Mouse (Mus musculus): ENCODE measurements at regions not wholly inside any gene's neighbourhood (a gene's known extent, or its start where the extent isn't known, plus 50 kb on each side); places are given as distances from the start of the nearest gene placed in this dataset.

DNA sequence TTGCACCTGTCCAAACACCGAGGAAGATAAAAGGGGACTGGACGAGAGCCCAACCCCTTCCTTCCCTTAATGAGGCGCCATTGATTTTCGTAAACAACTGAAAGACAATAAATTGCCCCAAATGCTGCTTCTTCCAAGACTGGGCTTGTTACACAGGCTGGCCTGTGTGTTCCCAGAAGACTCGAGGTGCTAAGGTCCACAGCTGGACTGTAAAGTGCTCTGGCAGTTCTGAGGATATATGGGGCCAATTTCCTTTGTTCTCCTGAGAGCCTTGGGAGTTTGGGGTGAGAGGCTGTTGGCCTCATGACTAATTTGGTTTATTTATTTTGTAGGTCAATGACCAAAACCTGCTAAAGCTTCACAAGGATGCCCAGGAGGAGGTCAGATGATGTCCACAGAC is 377.3 kb upstream of the Prickle1 start:
- DNase-seq (ENCODE audit: low spot score in 2 of 2), result no peak

DNA sequence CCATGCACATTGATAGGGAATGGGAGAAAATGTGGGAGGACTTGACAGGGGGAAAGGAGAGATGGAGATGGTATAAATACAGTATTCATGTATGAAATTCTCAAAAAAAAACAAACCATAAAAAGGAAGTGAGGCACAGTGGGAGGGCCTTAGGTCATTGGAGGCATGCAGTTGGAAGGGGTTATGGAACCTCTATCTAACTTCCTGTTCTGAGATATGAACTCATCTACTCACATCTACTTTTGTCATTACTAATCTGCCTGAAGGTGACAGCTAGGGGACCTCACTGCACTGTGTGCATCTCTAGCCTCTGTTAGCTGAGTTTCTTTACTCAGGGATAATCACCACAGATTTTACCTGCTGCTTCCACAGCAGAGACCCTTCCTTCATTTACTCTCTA is 366.3 kb upstream of the Prickle1 start:
- DNase-seq (ENCODE audit: low spot score in 2 of 2), result no peak

DNA sequence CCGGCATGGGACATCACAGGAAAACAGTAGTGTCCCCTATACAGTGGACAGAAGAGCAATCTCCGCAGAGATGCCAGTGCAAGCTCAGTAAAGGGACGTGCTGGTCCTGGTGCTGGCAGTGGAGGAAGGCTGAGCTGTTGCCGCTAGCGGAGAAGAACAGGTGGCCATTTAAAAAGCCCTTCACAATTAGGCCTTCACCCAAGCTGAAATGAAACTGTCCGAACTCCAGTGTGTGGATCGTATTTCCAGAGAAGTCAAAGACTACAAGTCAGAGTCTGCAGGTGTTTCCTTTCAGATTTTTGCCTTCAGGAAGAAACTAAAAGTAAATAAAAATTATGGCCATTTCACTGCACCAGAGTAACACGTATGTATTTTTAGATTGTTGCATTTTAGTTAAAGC is 364.2 kb upstream of the Prickle1 start:
- peak in 1 of 2 experiments; percentile 5 for DNase-seq (ENCODE audit: low spot score in 2 of 2)

DNA sequence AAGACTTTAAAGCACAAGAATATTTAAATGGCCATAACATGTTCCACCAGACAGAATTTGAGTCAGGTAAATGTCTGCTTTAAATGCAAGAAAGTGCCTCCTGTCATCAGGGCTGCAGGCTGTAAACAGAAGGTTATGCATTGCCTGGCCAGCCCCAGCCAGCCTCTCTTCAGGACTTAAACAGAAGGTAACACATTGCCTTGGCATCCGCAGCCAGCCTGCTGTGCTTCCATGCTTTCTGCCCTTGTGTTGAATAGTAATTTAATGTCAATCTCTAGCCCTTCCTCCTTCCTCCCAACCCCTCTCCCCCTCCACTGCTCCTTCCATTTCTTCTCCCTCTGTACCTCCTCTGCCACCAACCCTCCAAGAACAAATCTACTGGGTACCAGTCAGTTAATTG is 362.4 kb upstream of the Prickle1 start:
- no peak for DNase-seq (ENCODE audit: low spot score in 2 of 2)

DNA sequence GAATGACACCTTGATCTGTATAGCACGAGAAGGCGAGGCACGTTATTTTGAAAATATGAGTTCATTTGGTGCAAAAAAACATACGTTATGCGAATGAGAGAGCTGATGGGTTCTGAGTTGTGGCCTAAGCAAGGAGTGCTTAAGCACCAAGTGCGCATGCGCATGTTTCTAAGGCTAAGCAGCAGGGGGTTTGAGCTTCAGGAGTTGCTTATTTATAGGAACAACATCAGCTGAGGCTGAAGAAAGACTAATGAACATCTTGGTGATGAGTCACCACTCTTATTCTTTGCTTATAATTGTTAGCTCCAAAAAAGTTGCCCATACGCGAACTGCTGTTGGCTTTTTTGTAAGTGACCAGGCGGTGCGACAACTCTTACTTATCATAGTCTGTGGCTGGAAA is 361.1 kb upstream of the Prickle1 start:
- peak; percentile 44 to 46 for DNase-seq (ENCODE audit: low spot score in 2 of 2)

DNA sequence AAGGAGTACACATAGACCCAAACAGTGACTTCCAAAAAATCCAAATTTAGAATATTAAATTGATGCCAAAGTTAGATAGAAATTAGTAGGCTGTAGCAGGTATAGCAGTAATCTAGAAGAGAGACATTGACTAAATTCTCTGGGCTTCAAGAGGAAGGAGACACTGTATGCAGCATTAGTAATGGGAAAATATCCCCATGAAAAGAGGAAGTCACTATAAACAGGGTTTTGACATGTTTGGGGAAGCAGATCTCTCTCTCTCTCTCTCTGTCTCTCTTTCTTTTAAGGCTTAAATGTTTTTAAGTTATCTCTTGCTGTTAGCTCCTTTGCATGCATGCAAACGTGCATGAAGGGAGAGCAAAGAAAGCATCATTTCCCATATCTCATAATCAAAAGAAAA is 357.9 kb upstream of the Prickle1 start:
- no peak for DNase-seq (ENCODE audit: low spot score in 2 of 2)

DNA sequence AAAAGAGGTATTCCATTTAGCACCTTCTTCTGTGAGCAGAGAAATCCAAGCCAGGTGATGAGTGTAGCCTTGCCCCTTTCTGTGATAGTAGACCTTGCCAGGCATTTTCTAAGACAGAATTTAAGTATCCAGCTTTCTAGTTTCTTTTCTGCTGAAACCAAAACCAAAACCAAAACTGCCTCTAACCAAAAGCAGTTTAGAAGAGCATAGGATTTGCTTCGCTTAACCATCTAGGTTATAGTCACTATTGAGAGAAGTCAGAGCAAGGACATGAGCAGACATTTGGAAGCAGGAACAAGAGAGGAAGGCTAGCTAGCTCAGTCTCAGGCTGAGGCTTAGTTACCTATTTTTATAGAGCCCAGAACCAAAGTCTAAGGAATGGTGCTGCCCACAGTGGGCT is 354.8 kb upstream of the Prickle1 start:
- no peak for DNase-seq (ENCODE audit: low spot score in 2 of 2)

DNA sequence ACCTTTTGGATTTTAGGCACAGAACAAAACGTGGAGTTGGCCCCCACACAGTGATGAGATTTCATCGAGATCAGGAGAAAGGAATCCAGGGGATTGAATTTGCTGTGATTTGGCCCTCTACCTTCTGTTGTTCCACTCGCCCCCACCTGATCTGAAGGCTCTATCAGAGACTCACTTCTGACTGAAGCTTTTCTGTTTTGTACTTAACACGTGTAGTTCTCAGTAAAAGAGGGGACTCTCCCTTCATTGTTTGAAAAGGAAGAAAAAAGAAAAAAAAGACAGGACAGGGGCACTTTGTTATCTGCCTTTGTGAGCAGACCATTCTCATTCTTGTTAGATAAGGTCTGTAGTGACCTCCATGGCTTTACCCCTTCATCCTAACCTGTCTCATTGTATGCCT is 353.2 kb upstream of the Prickle1 start:
- no peak for DNase-seq (ENCODE audit: low spot score in 2 of 2)

DNA sequence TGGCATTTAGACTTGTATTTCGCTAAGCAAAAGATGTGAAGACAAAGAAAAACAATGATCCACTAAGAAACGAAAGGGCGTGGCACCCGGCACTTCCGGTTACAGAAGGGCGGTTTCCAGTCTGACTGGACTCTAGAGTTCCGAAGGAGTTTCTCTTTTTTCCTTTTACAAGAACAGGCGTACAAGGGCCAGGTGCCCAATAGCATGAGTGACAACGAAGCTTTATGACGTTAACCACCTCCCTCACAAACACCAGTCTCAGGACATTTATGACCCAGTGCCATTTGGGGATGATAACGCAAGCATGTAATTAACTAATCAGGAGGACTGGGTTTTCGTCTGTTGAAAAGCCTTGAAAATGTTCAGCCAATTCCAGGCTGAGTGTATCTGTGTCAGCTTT is 347.9 kb upstream of the Prickle1 start:
- no peak for DNase-seq (ENCODE audit: low spot score in 2 of 2)

DNA sequence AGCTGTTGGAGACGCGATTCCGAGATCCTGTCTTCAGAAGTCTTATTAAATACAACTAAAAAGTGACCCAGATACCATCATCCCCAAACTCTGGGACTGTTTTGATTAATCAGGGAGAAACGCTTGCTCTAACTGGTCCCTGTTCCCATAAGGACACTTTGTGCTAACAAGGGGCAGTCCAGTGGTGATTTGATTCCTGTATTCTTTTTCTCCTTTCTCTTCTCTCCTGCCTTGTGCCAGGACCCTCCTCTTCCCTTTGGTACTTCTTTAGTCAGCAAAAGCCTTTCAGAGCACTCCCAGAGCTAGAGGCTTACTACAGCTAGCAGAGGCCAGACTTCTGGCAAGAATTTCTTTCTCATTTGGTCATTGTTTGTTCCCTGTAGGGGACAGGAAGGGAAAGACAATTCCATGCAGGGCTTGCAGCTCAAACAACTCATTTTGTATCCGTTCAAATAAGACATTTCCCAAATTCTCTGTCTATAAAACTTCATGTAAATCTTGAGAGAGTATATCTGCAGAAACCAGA is 337.3 kb upstream of the Prickle1 start:
- no peak for DNase-seq (ENCODE audit: low spot score in 2 of 2)

DNA sequence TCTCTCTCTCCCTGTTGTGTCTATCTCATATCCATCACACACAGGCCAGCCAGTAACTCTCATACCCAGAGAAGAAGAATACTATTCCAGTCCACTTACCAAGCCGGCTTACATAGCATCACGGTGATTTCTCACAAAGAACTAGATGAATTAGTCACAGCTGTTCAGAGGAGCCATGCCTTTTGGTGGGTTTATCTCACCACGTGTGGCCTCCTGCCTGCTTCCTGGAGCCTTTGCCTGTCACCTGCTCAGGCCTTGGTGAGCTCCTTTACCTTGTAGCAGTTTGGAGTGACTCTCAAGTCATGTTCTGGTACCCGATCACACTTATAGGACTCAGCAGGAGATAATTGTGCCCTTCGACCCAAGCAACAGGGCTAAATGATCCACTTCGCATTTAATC is 331.2 kb upstream of the Prickle1 start:
- DNase-seq (ENCODE audit: low spot score in 2 of 2), result no peak

DNA sequence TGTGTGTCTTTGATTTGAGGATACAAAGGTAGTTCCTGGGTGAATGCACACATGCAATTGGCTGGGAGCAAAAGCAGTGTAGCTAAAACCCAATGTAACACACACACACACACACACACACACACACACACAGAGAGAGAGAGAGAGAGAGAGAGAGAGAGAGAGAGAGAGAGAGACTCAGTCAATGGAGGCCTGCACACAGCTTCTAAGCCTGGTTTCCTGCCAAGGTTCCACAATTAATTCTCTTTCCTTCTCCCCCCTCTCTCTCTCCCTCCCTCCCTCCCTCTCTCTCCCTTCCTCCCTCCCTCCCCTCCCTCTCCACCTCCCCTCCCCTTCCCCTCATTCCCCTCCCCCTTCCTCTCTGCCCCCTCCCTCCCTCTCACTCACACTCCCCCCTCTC is 330.6 kb upstream of the Prickle1 start:
- no peak for DNase-seq (ENCODE audit: low spot score in 2 of 2)

DNA sequence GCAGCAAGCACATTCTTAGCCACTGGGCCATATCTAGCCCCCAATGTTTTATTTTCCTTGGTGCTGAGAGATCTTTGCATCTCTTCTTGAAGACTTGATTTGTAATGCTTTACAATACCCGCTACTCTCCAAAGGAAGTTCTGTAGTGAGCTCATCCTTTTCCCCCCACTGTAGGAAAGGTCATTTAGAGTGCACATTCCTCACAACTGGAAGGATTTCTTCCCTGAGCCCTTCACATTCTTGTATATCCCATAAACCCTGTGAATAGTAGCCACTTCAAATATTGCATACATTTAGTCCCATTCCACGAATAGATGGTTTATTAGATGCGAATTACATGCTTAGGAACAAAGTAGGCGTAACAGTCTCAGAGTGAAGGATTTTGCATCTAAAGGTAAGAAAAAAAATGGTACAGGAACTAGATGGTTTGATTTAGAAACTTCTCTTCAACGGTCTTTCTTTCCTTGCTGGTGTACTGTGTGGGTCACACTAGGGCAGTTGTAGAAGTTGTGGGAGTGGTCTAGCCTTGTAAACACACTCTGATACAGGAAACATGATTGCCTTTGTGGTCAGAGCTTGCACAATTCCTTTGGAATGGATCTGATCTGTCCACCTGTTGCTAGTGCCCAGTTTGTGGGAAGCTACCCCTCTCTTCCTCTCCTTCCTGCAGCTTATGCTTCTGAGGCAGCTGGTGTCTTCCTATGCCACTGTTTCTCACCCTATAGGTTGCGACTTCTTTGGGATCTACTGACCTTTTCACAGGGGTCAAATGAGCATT is 326.0 kb upstream of the Prickle1 start:
- no peak for DNase-seq (ENCODE audit: low spot score in 2 of 2)

DNA sequence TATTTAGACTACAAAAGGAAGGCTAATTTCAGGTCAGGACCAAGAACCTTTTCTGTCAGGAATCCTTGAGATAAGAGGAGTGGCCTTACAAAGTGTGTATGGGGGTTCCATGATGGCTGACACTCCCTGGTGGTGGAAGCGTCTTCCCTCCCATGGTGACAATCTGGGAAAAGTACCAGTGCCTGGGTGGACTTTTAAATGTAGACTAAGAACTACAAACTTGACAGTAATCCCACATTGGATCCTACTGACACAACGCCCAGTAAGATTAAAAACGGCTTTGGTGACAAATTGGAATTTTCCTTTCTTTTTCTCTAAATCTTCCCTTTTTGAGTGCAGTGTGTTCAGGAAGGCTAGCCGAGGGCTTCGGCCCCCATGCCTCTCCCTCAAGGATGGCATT is 325.3 kb upstream of the Prickle1 start:
- DNase-seq (ENCODE audit: low spot score in 2 of 2), result no peak

DNA sequence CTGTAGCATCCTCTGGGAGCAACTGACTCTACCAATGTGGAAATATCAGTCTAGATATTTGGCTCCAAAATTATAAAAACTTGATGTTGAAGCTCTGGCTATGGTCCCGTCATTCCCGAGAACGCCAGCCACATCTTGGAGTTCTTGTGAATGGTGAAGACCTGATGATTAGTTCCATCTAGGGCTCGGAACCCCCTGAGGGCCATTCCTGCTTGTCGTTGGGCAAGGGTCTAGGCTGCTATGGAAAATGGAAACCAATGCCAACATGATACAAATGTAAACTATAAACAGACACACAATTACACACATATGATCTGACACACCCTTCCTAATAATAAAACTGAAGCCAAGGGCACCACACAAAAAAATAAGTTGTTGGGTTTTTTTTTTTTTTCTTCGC is 323.9 kb upstream of the Prickle1 start:
- no peak for DNase-seq (ENCODE audit: low spot score in 2 of 2)

DNA sequence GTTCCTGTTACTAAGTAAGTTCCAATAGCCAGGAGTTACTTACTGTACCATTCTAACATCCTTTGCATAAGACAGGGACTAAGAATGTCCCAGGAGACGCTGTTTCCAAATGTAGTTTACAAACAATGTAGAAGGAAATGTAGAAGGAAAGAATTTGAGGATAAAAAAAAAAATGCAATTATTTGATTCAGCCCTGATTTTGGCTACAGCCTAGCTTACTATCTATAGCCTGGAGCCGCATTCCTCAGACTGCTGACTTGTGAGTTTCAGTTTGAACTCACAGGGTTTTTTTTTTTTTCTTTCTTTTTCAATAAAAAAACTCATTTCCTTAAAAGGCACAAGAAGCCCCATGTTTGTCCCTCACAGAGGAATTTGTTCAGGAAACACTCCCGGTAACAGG is 321.2 kb upstream of the Prickle1 start:
- DNase-seq (ENCODE audit: low spot score in 2 of 2), result no peak

DNA sequence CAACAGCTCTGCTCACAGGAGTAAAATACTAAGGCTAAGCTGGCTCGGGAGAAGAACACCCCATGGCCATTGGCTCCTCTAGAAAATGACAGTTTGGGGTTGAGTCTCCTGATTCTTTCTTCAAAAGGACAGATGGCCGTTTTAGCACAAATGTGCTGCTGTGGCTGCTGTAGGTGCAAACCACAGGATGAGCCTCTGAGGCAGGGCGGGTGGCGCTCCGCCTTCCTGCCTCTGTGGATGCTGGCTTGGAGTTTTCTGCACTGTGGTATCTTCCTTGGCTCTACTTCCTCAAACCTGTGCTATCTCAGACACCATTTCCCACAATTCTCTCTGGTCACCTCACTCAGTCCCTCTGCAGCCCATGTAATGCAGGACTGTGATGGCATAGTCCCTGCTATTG is 317.8 kb upstream of the Prickle1 start:
- no peak for DNase-seq (ENCODE audit: low spot score in 2 of 2)

DNA sequence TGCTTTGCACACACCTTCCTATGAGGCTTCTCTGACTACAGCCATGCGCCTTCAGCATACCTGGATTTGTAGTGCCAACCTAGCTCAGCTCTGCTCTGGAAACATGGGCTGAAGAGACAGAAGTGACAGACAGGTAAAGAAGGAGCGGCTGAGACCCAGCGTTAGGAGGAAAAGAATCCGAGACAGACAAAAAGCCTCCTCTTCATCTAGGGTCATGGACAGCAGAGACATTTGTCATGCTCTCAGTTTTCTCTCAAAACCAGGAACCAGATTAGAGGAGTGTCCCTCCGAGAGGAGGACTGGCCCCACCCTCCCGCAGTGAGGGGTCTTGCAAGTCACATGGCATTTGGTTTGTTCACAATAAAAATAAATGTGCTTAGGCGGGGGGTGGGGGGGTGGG is 317.4 kb upstream of the Prickle1 start:
- DNase-seq (ENCODE audit: low spot score in 2 of 2), result no peak

DNA sequence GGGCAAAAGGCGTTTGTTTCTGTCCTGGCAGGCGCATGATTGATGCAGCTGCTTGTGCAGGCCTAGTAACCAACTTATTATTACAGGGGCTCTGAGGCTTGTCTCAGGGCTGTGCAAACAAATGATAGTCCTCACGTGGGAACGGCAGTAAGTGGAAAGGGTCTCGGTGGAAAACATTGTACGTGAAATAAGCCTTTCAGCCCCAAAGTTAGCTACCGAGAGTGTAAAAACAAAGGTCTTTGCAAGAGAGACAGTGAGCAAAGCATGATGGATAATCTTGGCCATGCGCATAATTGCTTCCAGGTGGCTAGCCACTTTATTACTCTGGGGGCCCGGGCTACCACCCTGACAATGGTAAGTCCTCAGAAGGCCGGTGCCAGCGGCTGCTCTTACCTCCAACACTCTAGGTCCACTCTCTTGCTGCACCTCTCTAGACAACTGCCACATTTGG is 315.3 kb upstream of the Prickle1 start:
- DNase-seq (ENCODE audit: low spot score in 2 of 2), result no peak

DNA sequence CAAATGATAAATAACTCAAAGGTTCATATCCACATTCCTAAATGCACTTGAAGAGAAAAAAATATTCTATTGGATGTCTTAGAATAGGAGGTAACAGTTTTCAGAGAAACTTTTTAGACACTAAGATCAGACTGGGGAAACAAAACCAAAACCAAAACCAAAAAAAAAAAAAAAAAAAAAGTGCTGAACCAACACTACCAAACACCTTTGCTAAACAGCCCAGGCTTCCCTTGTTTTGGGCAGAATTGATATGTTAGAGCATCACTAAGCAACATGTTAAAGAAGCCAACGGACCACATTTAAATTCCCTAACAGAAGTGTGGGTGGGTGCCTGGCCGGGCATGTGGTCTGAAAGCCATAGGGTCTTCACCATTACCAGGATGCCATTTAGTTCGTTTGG is 314.5 kb upstream of the Prickle1 start:
- no peak for DNase-seq (ENCODE audit: low spot score in 2 of 2)

DNA sequence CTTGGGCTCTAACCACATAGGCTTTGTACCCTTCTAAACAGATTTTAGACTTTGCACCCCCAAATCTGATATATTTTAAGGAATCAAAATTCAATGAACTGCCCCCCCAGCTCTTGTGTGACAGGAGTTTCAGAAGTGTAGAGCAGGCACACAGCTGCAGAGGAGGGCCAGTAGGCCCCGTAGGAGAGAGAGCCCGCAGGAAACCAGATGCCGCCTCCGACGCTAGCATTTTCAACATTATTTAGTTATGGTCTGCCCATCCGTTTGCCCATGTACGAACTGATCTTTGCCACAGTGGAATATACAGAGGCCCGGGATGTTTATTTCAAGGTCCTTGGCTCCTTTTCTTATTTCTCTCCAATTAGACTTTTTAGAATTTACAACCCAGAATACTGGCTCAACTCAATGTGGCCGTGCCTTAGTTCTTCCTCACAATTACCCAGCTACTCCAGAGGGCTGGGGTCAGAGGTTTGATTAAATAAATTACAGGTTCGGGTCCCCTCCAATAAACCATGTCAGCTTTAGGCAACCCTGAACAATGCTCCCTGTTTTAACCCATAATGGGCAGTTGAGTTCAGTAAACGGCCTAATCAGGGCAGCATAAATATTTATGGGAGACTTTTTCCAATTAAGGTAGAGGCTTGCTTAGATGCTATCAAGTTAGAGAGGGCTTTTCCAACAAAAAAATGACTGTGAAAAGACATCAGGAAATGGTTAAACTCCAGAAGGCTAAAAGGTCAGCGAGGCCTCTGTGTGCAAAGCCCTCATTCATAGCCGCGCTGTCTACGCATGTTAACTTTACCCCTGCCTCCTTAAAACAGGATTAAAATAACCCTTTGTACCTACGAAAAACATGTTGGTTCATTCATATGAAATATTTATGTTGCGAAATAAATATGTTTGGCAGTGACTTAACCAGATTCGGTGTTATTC is 308.2 kb upstream of the Prickle1 start:
- no peak for DNase-seq (ENCODE audit: low spot score in 2 of 2)

DNA sequence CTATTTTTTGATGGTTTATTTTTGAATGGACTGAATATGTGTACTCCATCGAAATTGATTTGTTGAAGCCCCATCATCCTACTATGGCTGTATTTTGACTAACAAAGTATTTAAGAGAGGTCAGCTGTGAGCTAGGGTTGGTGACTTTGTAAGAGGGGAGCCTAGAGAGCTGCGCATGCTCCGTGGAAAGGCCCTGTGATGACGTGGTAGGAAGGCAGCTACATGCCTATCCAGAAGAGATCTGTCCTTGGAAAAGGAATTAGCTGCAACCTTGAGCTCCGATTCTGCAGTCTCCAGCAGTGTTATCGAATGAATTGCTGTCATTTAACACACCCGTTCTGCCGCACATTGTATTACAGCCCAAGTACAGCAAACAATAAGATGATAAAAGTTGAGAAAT is 287.1 kb upstream of the Prickle1 start:
- no peak for DNase-seq (ENCODE audit: low spot score in 2 of 2)

DNA sequence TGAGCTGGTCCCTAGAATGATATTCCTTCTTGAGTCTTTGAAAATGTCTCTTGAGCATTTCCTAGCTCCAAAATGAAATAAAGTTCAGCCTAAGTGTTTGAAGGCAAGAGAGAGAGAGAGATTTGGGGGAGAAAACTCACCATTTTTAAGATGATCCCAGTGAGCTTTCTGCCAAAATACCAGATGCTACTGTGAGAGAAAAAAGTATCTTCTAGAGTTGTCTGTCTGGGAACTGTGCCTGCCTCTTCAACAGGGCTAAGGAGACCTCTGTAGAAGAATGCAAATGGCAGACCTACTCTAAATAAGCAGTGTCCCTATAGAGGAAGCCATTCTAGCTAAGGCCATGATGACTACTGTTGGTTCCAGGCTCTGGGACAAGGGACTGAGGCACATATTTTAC is 285.6 kb upstream of the Prickle1 start:
- no peak for DNase-seq (ENCODE audit: low spot score in 2 of 2)

All from right cerebral cortex, adult 2 months (tissue).